Mouse (Mus musculus) liver, adult 2 months (tissue): ENCODE measurements around the gene Bsnd. TPM values are rescaled to one million over a fixed set of nuclear protein-coding genes. Genes with fewer than 3 reads are reported as not detected.

Experiments
- DNase-seq: peaks from one replicate; pipeline ENCODE4 v3.0.0-alpha.2; 2011; ENCODE audit warnings: low read depth, low spot score; ENCODE audit errors: extremely low read depth
- H3K27ac ChIP-seq: fragments of 200-500 bp; replicated peaks from 2 replicates; pipeline ENCODE4 v1.5.1; 2012; ENCODE audit warnings: low read depth, mild to moderate bottlenecking, control low read depth, inconsistent platforms, low read length; ENCODE audit not compliant: insufficient read depth
- H3K27me3 ChIP-seq: fragments of 200-500 bp; 2 replicates; pipeline ENCODE4 v1.6.1; 2012; ENCODE audit warnings: mild to moderate bottlenecking, moderate library complexity, low read length, inconsistent platforms; ENCODE audit not compliant: control insufficient read depth, insufficient read depth
- H3K36me3 ChIP-seq: fragments of 200-500 bp; 2 replicates; pipeline ENCODE4 v1.6.1; 2012; ENCODE audit warnings: low read length, inconsistent platforms; ENCODE audit not compliant: control insufficient read depth, insufficient read depth
- H3K4me1 ChIP-seq: fragments of 200-500 bp; 2 replicates; pipeline ENCODE4 v1.6.1; 2011; ENCODE audit warnings: low read length; ENCODE audit not compliant: control insufficient read depth, insufficient read depth
- H3K4me3 ChIP-seq: fragments of 200-500 bp; 2 replicates; pipeline ENCODE4 v1.5.1; 2011; ENCODE audit warnings: low read depth, mild to moderate bottlenecking, control low read depth, low read length, moderate library complexity; ENCODE audit not compliant: insufficient read depth
- H3K79me2 ChIP-seq: fragments of 200-500 bp; 2 replicates; pipeline ENCODE4 v1.6.1; 2012; ENCODE audit warnings: inconsistent platforms, mild to moderate bottlenecking, low read length, moderate library complexity; ENCODE audit not compliant: control insufficient read depth, insufficient read depth
- H3K9ac ChIP-seq: fragments of 200-500 bp; 2 replicates; pipeline ENCODE4 v1.6.1; 2012; ENCODE audit warnings: low read depth, mild to moderate bottlenecking, control low read depth, inconsistent platforms, low read length
- CTCF ChIP-seq: fragments of 200-500 bp; IDR thresholded peaks from 2 replicates; pipeline ENCODE4 v1.5.1; 2011; ENCODE audit warnings: low read depth, low read length, control low read depth
- POLR2A ChIP-seq: fragments of 200-500 bp; IDR thresholded peaks from 2 replicates; pipeline ENCODE4 v1.6.1; 2011; ENCODE audit warnings: low read length, control low read depth; ENCODE audit not compliant: insufficient read depth; ENCODE audit errors: extremely low read depth
- WGBS: fragments of 180-500 bp; shearing (Covaris S2); methylation state at CpG from one replicate; pipeline ENCODE4 v1.1.7; 2018; 5-methylcytosine and 5-hydroxymethylcytosine counted together
- polyA plus RNA-seq: library from polyadenylated mRNA; depleted of rRNA; stranded (reverse); fragments of >200 nt; gene quantifications from 2 replicates; pipeline ENCODE4 v1.2.3, GENCODE M21; 2012
- total RNA-seq: library from RNA; depleted of rRNA; stranded (reverse); fragments of >200 nt; gene quantifications from 2 replicates; pipeline ENCODE4 v1.2.3, GENCODE M21; 2014

The Bsnd gene
- total and polyA plus RNA-seq, 2 experiments: not detected

- Histone ChIP-seq H3K4me1 (no peaks in the 10 kb centered on the region), H3K4me3 (no peak overlapping the region), H3K27me3 (no peaks in the 10 kb centered on the region), H3K79me2 (no peaks in the 10 kb centered on the region), H3K9ac (no peak overlapping the region), H3K36me3 (no peaks in the 10 kb centered on the region), H3K27ac (no peak overlapping the region)
- no peak for TF ChIP-seq POLR2A
- peak; percentile 85 for TF ChIP-seq CTCF
- DNase-seq: peak; percentile 44
- WGBS: 15% methylated on average over 6 of the region's 6 CpGs
These were observed 17.8 kb downstream of the Bsnd start for GRCm38 (mm10) chr4:106474241-106474640.

- 26% methylated on average over 3 of the region's 3 CpGs for WGBS
- TF ChIP-seq POLR2A: no peak
- TF ChIP-seq CTCF: peak; percentile 58
- H3K36me3 ChIP-seq: no peaks in the 10 kb centered on the region
- H3K27ac ChIP-seq: no peak overlapping the region
- H3K27me3 ChIP-seq: no peaks in the 10 kb centered on the region
- H3K79me2 ChIP-seq: no peaks in the 10 kb centered on the region
- DNase-seq: peak; percentile 72
- H3K4me1 ChIP-seq: no peaks in the 10 kb centered on the region
- no peak overlapping the region for H3K4me3 ChIP-seq
- no peak overlapping the region for H3K9ac ChIP-seq
These were observed 19.7 kb downstream of the Bsnd start for GRCm38 (mm10) chr4:106472335-106472734.

GRCm38 (mm10) chr4:106470921-106471320 is 21.2 kb downstream of the Bsnd start:
- Histone ChIP-seq H3K4me3 (no peak overlapping the region), H3K9ac (no peak overlapping the region), H3K79me2 (no peaks in the 10 kb centered on the region), H3K4me1 (no peaks in the 10 kb centered on the region), H3K36me3 (no peaks in the 10 kb centered on the region), H3K27ac (no peak overlapping the region), H3K27me3 (no peaks in the 10 kb centered on the region)
- TF ChIP-seq POLR2A (no peak), CTCF (no peak)
- 57% methylated on average over 5 of the region's 5 CpGs for WGBS
- DNase-seq: no peak

- H3K27me3 ChIP-seq: no peaks in the 10 kb centered on the region
- H3K79me2 ChIP-seq: peaks cover 13% of the 10 kb centered on the region; the same call in 1 of the 2 replicates
- 87% methylated on average over 13 of the region's 13 CpGs for WGBS
- no peak overlapping the region for H3K4me3 ChIP-seq
- no peak overlapping the region for H3K9ac ChIP-seq
- DNase-seq: no peak
- H3K36me3 ChIP-seq: no peaks in the 10 kb centered on the region
- no peak for TF ChIP-seq POLR2A
- TF ChIP-seq CTCF: no peak
- H3K27ac ChIP-seq: no peak overlapping the region
- H3K4me1 ChIP-seq: peaks cover 3% of the 10 kb centered on the region; the same call in 1 of the 2 replicates
These were observed 24.5 kb downstream of the Bsnd start for GRCm38 (mm10) chr4:106467420-106468110.

- Histone ChIP-seq H3K9ac (peak overlapping the region; percentile 92), H3K27ac (peak overlapping the region; percentile 93)
These were observed 28.8 kb downstream of the Bsnd start for GRCm38 (mm10) chr4:106463174-106463801.

More at GRCm38 (mm10) chr4:106463174-106463801, 28.8 kb downstream of the Bsnd start:
- peak; percentile 69 for DNase-seq
- Histone ChIP-seq H3K36me3 (peaks cover 6% of the 10 kb centered on the region), H3K27me3 (no peaks in the 10 kb centered on the region), H3K4me3 (peak overlapping the region; percentile 89), H3K79me2 (peaks cover 30% of the 10 kb centered on the region; the same call in 1 of the 2 replicates), H3K4me1 (peaks cover 10% of the 10 kb centered on the region)
- WGBS: 11% methylated on average over 21 of the region's 21 CpGs
- no peak for TF ChIP-seq POLR2A
- no peak for TF ChIP-seq CTCF
